Mouse (Mus musculus): ENCODE measurements around the gene Btbd35f9.
"Not testable (repeated sequence)": the region's sequence is repeated elsewhere in the genome, so short reads cannot be mapped to it uniquely, and the experiment has no call there.

Btbd35f9 gene

DNA sequence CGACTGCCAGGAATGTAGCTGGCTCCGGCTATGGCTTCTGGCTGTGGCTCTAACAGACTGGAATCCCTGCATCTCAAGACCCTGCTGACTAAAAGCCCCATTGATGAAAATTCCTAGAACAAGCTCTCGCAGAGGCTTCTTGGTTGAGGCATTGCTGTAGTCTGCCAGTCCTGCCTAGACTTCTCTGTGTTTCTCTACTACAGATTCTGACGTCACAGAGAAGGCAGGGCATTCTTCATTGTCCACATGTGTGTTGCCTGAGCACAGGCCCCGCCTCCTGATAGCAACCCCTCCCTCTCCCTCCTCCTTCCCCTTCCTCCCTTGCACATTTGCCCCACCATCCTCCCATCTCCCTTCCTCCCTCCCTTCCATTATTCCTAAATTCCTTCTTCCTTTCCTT, at the start of gene Btbd35f9:
TSS of gene Btbd35f9 (minus strand) at position 101 of the 400 bp plus-strand sequence.
- not testable (repeated sequence) for DNase-seq

All from kidney, adult 11 months (tissue).